Mouse (Mus musculus) ES-E14 (cell line): ENCODE results near the gene Arrb2. TPM values are rescaled to one million over a fixed set of nuclear protein-coding genes. Genes with fewer than 3 reads are reported as not detected.

Experiments
- DNase-seq: peaks from one replicate; pipeline ENCODE4 v3.0.0-alpha.2; 2013; ENCODE audit warnings: low read depth, low spot score
- H3K27ac ChIP-seq: 2 replicates; pipeline ENCODE4 v1.5.1; 2012; ENCODE audit warnings: low read depth, mild to moderate bottlenecking, low read length, moderate library complexity, mixed read lengths; ENCODE audit not compliant: poor library complexity, insufficient read depth, severe bottlenecking
- H3K36me3 ChIP-seq: 2 replicates; pipeline ENCODE4 v1.6.1; 2012; ENCODE audit warnings: mild to moderate bottlenecking, low read length, moderate library complexity, mixed read lengths; ENCODE audit not compliant: control insufficient read depth, poor library complexity, insufficient read depth, severe bottlenecking
- H3K4me1 ChIP-seq, 2 experiments: fragments of 150-350 bp in 1 of 2; sonication (generic) in 1 of 2; 2 replicates each; pipeline ENCODE4 v1.6.1; 2012; ENCODE audit warnings: low read length in 2 of 2, mild to moderate bottlenecking in 1 of 2, mixed read lengths in 1 of 2; ENCODE audit not compliant: control insufficient read depth in 2 of 2, insufficient read depth in 2 of 2, poor library complexity in 1 of 2
- H3K4me3 ChIP-seq, 2 experiments: fragments of 150-350 bp in 1 of 2; sonication (generic) in 1 of 2; 2 replicates each; pipeline ENCODE4 v1.5.1; 2012; ENCODE audit warnings: low read length in 2 of 2, low read depth in 1 of 2, mild to moderate bottlenecking in 1 of 2, mixed read lengths in 1 of 2; ENCODE audit not compliant: insufficient read depth in 1 of 2, poor library complexity in 1 of 2, severe bottlenecking in 1 of 2
- H3K9ac ChIP-seq: 2 replicates; pipeline ENCODE4 v1.6.1; 2012; ENCODE audit warnings: low read depth, mild to moderate bottlenecking, low read length, mixed read lengths; ENCODE audit not compliant: poor library complexity, insufficient read depth, severe bottlenecking
- H3K9me3 ChIP-seq: fragments of 150-350 bp; sonication (generic); 2 replicates; pipeline ENCODE4 v1.6.1; 2012; ENCODE audit warnings: low read depth, mild to moderate bottlenecking, low read length; ENCODE audit not compliant: control insufficient read depth, insufficient read depth
- CHD2 ChIP-seq: IDR thresholded peaks from 2 replicates; pipeline ENCODE4 v1.6.1; 2014; ENCODE audit warnings: mild to moderate bottlenecking, low read depth, low read length, inconsistent platforms
- HCFC1 ChIP-seq: IDR thresholded peaks from 2 replicates; pipeline ENCODE4 v1.6.1; 2012; ENCODE audit warnings: low read length, inconsistent platforms, borderline replicate concordance; ENCODE audit not compliant: insufficient read depth
- MAFK ChIP-seq: IDR thresholded peaks from 2 replicates; pipeline ENCODE4 v1.6.1; 2014; ENCODE audit warnings: mild to moderate bottlenecking, low read depth, low read length, inconsistent platforms; ENCODE audit not compliant: insufficient read depth
- ZC3H11A ChIP-seq: IDR thresholded peaks from 2 replicates; pipeline ENCODE4 v1.6.1; 2012; ENCODE audit warnings: low read depth, mild to moderate bottlenecking, inconsistent platforms, low read length, borderline replicate concordance
- ZNF384 ChIP-seq: IDR thresholded peaks from 2 replicates; pipeline ENCODE4 v1.6.1; 2012; ENCODE audit warnings: low read depth, low read length, inconsistent platforms
- in situ Hi-C, 2 experiments: fragments of 600-800 bp; cut with MboI; formaldehyde crosslinking; loops; one replicate each; pipeline ENCODE4 v1.15.1; 2025; ENCODE audit warnings: low sequenced_read_pairs in 2 of 2, inconsistent platforms in 1 of 2; ENCODE audit not compliant: unreplicated experiment in 2 of 2
- total RNA-seq: library from RNA; depleted of rRNA; stranded (reverse); fragments of 300-350 nt; gene quantifications from 2 replicates; pipeline ENCODE4 v1.2.3, GENCODE M21; 2012

Arrb2 gene
- total RNA-seq, 1 experiment, result 30.6 TPM

GRCm38 (mm10) chr11:70444667-70445066 lies 12.2 kb downstream of the Arrb2 start:
- DNase-seq, result no peak
- no peak overlapping the region for H3K9ac ChIP-seq
- no peaks in the 10 kb centered on the region for H3K9me3 ChIP-seq
- TF ChIP-seq CHD2, result no peak
- TF ChIP-seq ZC3H11A, result no peak
- no peak for TF ChIP-seq MAFK
- no peak for TF ChIP-seq ZNF384
- TF ChIP-seq HCFC1, result no peak
- peaks cover 14% of the 10 kb centered on the region; the same call in 1 of the 2 replicates for H3K36me3 ChIP-seq
- no peaks in the 10 kb centered on the region; a peak in 1 of 4 replicates for H3K4me1 ChIP-seq
- no peak overlapping the region for H3K27ac ChIP-seq
- no peak overlapping the region for H3K4me3 ChIP-seq
- in situ Hi-C loops, result no loop called here

GRCm38 (mm10) chr11:70446756-70447155 lies 14.3 kb downstream of the Arrb2 start:
- Histone ChIP-seq H3K27ac (no peak overlapping the region), H3K9ac (no peak overlapping the region), H3K36me3 (peaks cover 2% of the 10 kb centered on the region; the same call in 1 of the 2 replicates), H3K9me3 (no peaks in the 10 kb centered on the region), H3K4me3 (no peak overlapping the region), H3K4me1 (peaks cover 0 to 3% of the 10 kb centered on the region in 2 experiments; a peak in 1 of 4 replicates)
- in situ Hi-C loops, result no loop called here
- no peak for DNase-seq
- no peak for TF ChIP-seq ZNF384
- no peak for TF ChIP-seq ZC3H11A
- TF ChIP-seq CHD2, result no peak
- TF ChIP-seq HCFC1, result no peak
- TF ChIP-seq MAFK, result no peak

GRCm38 (mm10) chr11:70447373-70447772 lies 14.9 kb downstream of the Arrb2 start:
- Histone ChIP-seq H3K36me3 (no peaks in the 10 kb centered on the region), H3K9ac (no peak overlapping the region), H3K4me1 (peaks cover 0 to 3% of the 10 kb centered on the region in 2 experiments; a peak in 1 of 4 replicates), H3K9me3 (no peaks in the 10 kb centered on the region), H3K27ac (no peak overlapping the region), H3K4me3 (no peak overlapping the region)
- TF ChIP-seq MAFK, result no peak
- TF ChIP-seq CHD2, result no peak
- no peak for TF ChIP-seq ZC3H11A
- TF ChIP-seq ZNF384, result no peak
- no peak for TF ChIP-seq HCFC1
- DNase-seq, result no peak
- in situ Hi-C loops, result no loop called here

DNA sequence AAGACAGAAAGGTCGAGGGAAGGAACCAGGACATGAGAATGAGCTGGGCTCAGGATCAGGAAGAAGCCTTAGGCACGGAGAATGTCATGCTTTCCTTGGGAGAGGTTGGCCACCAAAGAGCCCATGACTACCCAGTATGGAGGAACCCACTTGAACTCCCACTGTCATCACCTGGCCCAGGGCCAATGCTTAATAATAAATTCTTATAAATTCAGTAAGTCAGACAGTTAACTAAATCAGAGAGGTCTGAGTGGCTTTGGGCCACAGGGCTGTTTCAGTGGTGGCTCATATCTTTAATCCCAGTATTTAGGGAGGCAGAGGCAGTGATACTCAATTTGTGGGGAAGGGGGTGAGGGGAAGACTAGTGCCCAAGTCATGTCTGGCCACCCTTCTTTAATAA lies 18.5 kb downstream of the Arrb2 start:
- TF ChIP-seq CHD2, result no peak
- no peak for TF ChIP-seq MAFK
- no peak for TF ChIP-seq ZNF384
- TF ChIP-seq ZC3H11A, result no peak
- TF ChIP-seq HCFC1, result no peak
- Histone ChIP-seq H3K27ac (no peak overlapping the region), H3K4me3 (no peak overlapping the region), H3K9ac (no peak overlapping the region), H3K4me1 (peaks cover 3 to 8% of the 10 kb centered on the region in 2 experiments; a peak in 3 of 4 replicates), H3K9me3 (no peaks in the 10 kb centered on the region), H3K36me3 (peaks cover 9% of the 10 kb centered on the region; the same call in 1 of the 2 replicates)
- in situ Hi-C loops, result no loop called here
- DNase-seq, result no peak
